Mouse (Mus musculus): ENCODE measurements around the gene Atp7a. TPM values are rescaled to one million over a fixed set of nuclear protein-coding genes. Genes with fewer than 3 reads are reported as not detected.
"Not testable (repeated sequence)": the region's sequence is repeated elsewhere in the genome, so short reads cannot be mapped to it uniquely, and the experiment has no call there.

The Atp7a gene
- total RNA-seq (2015; ENCODE audit: low replicate concordance) (2.9 and 3.8 TPM in 2 replicates), total RNA-seq (2017; ENCODE audit: low replicate concordance) (2.8 and 5.4 TPM in 2 replicates)

GRCm38 (mm10) chrX:106026418-106027342, at the start of gene Atp7a:
Gene Atp7a, plus strand, starts transcription at chrX:106027276.
- peak; percentile 100 for ATAC-seq (replicated peaks; ENCODE audit: low FRiP score, poor library complexity, severe bottlenecking)

- no peak for ATAC-seq (replicated peaks; ENCODE audit: low FRiP score, poor library complexity, severe bottlenecking)
Measured at GRCm38 (mm10) chrX:106001605-106002004, 25.5 kb upstream of the Atp7a start.

- no peak for ATAC-seq (replicated peaks; ENCODE audit: low FRiP score, poor library complexity, severe bottlenecking)
Measured at GRCm38 (mm10) chrX:106010762-106011161, 16.3 kb upstream of the Atp7a start.

GRCm38 (mm10) chrX:106011465-106012159, 15.5 kb upstream of the Atp7a start, which contains the start of gene Magt1:
Gene Magt1, minus strand, starts transcription at chrX:106011906.
- peak; percentile 95 for ATAC-seq (replicated peaks; ENCODE audit: low FRiP score, poor library complexity, severe bottlenecking)

GRCm38 (mm10) chrX:106012559-106012958, 14.5 kb upstream of the Atp7a start:
- no peak for ATAC-seq (replicated peaks; ENCODE audit: low FRiP score, poor library complexity, severe bottlenecking)

- no peak for ATAC-seq (replicated peaks; ENCODE audit: low FRiP score, poor library complexity, severe bottlenecking)
Measured at GRCm38 (mm10) chrX:106013217-106013616, 13.9 kb upstream of the Atp7a start.

- not testable (repeated sequence) for ATAC-seq (replicated peaks; ENCODE audit: low FRiP score, poor library complexity, severe bottlenecking)
Measured at GRCm38 (mm10) chrX:106014741-106015377, 12.2 kb upstream of the Atp7a start.

GRCm38 (mm10) chrX:106015571-106016322, 11.3 kb upstream of the Atp7a start, which contains the start of gene Cox7b:
Gene Cox7b, plus strand, starts transcription at chrX:106015700.
- ATAC-seq (replicated peaks; ENCODE audit: low FRiP score, poor library complexity, severe bottlenecking) = peak; percentile 67

GRCm38 (mm10) chrX:106017102-106017501, 10.0 kb upstream of the Atp7a start:
- ATAC-seq (replicated peaks; ENCODE audit: low FRiP score, poor library complexity, severe bottlenecking) = no peak

GRCm38 (mm10) chrX:106017516-106017915, 9.6 kb upstream of the Atp7a start:
- no peak for ATAC-seq (replicated peaks; ENCODE audit: low FRiP score, poor library complexity, severe bottlenecking)

GRCm38 (mm10) chrX:106027343-106027674, 233 bp downstream of the Atp7a start:
- ATAC-seq (replicated peaks; ENCODE audit: low FRiP score, poor library complexity, severe bottlenecking) = no peak; the same call in 1 of the 2 replicates

- no peak for ATAC-seq (replicated peaks; ENCODE audit: low FRiP score, poor library complexity, severe bottlenecking)
Measured at GRCm38 (mm10) chrX:106030176-106030575, 3.1 kb downstream of the Atp7a start.

GRCm38 (mm10) chrX:106031124-106031523, 4.0 kb downstream of the Atp7a start:
- no peak for ATAC-seq (replicated peaks; ENCODE audit: low FRiP score, poor library complexity, severe bottlenecking)

GRCm38 (mm10) chrX:106035727-106036126, 8.7 kb downstream of the Atp7a start:
- no peak for ATAC-seq (replicated peaks; ENCODE audit: low FRiP score, poor library complexity, severe bottlenecking)

- ATAC-seq (replicated peaks; ENCODE audit: low FRiP score, poor library complexity, severe bottlenecking) = no peak
Measured at GRCm38 (mm10) chrX:106037185-106037752, 10.2 kb downstream of the Atp7a start.

GRCm38 (mm10) chrX:106043863-106044617, 17.0 kb downstream of the Atp7a start:
- ATAC-seq (replicated peaks; ENCODE audit: low FRiP score, poor library complexity, severe bottlenecking) = peak; percentile 75

- no peak for ATAC-seq (replicated peaks; ENCODE audit: low FRiP score, poor library complexity, severe bottlenecking)
Measured at GRCm38 (mm10) chrX:106045455-106045854, 18.4 kb downstream of the Atp7a start.

- no peak for ATAC-seq (replicated peaks; ENCODE audit: low FRiP score, poor library complexity, severe bottlenecking)
Measured at GRCm38 (mm10) chrX:106045928-106046327, 18.9 kb downstream of the Atp7a start.
